Mouse (Mus musculus): ENCODE results near the gene Arid4b. TPM values are rescaled to one million over a fixed set of nuclear protein-coding genes. Genes with fewer than 3 reads are reported as not detected.
"Not testable (repeated sequence)": the region's sequence is repeated elsewhere in the genome, so short reads cannot be mapped to it uniquely, and the experiment has no call there.

The Arid4b gene
- total RNA-seq, 1 experiment: 26.5 TPM

DNA sequence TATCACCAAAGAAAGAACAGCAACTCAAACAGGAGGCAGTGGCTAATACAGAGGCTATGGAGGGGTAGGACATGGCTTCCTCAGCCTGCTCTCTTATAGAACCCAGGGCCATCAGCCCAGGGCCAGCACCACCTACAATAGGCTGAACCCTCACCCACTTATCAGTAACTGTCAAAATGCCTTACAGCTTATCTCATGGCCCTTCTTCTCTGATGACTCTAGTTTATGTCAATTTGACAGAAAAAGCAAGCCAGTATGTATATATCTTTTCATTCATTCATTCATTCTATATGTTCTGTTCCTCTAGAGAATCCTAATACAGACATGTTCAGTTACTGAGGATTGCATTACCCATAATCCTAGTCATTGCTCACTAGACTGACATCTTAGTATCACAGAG lies 44.7 kb upstream of the Arid4b start:
- TF ChIP-seq CHD2 (IDR thresholded peaks at IDR 0.05; ENCODE audit: low read depth, low read length) (no peak), ZC3H11A (IDR thresholded peaks at IDR 0.05; ENCODE audit: borderline replicate concordance, low read depth, low read length) (no peak), MAFK (IDR thresholded peaks at IDR 0.05; ENCODE audit: insufficient read depth, low read depth, low read length) (no peak), HCFC1 (IDR thresholded peaks at IDR 0.05; ENCODE audit: borderline replicate concordance, insufficient read depth, low read length) (no peak)
- H3K9ac ChIP-seq (ENCODE audit: insufficient read depth, low read depth, low read length, poor library complexity, severe bottlenecking): no peak overlapping the region
- H3K4me3 ChIP-seq (ENCODE audit: insufficient read depth in 1 of 2, low read depth in 1 of 2, low read length in 2 of 2, poor library complexity in 1 of 2, severe bottlenecking in 1 of 2): no peak overlapping the region
- in situ Hi-C loops (cut with MboI; ENCODE audit: low sequenced_read_pairs in 2 of 2, unreplicated experiment in 2 of 2): no loop called here
- DNase-seq (ENCODE audit: low read depth, low spot score): no peak
- H3K4me1 ChIP-seq (ENCODE audit: control insufficient read depth in 2 of 2, insufficient read depth in 2 of 2, low read length in 2 of 2, poor library complexity in 1 of 2): no peaks in the 10 kb centered on the region
- H3K27ac ChIP-seq (ENCODE audit: insufficient read depth, low read depth, low read length, poor library complexity, severe bottlenecking): no peak overlapping the region
- peaks cover 13% of the 10 kb centered on the region for H3K36me3 ChIP-seq (ENCODE audit: control insufficient read depth, insufficient read depth, low read length, poor library complexity, severe bottlenecking)
- no peaks in the 10 kb centered on the region for H3K9me3 ChIP-seq (ENCODE audit: control insufficient read depth, insufficient read depth, low read depth, low read length)

DNA sequence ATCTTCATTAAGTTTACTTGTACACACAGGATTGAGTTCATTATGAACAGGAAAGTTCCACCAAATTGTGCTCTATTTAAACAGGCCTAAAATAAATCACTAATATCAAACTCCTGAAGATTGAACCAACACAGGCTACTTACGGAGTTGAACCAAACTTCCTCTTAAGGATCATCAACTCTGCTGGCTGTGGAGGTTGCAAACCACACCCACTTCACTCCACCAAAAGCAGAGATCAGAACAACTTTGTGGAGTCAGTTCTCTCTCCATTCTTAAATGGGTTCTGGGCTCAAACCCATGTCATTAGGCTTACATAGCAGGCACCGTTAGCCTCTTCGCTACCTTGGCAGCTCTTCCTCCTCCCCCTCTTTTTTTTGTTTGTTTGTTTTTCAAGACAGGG lies 44.2 kb upstream of the Arid4b start:
- no peaks in the 10 kb centered on the region for H3K9me3 ChIP-seq (ENCODE audit: control insufficient read depth, insufficient read depth, low read depth, low read length)
- H3K27ac ChIP-seq (ENCODE audit: insufficient read depth, low read depth, low read length, poor library complexity, severe bottlenecking): no peak overlapping the region
- in situ Hi-C loops (cut with MboI; ENCODE audit: low sequenced_read_pairs in 2 of 2, unreplicated experiment in 2 of 2): no loop called here
- H3K36me3 ChIP-seq (ENCODE audit: control insufficient read depth, insufficient read depth, low read length, poor library complexity, severe bottlenecking): peaks cover 10% of the 10 kb centered on the region
- TF ChIP-seq ZC3H11A (IDR thresholded peaks at IDR 0.05; ENCODE audit: borderline replicate concordance, low read depth, low read length) (no peak), HCFC1 (IDR thresholded peaks at IDR 0.05; ENCODE audit: borderline replicate concordance, insufficient read depth, low read length) (no peak), MAFK (IDR thresholded peaks at IDR 0.05; ENCODE audit: insufficient read depth, low read depth, low read length) (no peak), ZNF384 (IDR thresholded peaks at IDR 0.05; ENCODE audit: low read depth, low read length) (no peak), CHD2 (IDR thresholded peaks at IDR 0.05; ENCODE audit: low read depth, low read length) (no peak)
- no peak overlapping the region for H3K9ac ChIP-seq (ENCODE audit: insufficient read depth, low read depth, low read length, poor library complexity, severe bottlenecking)
- no peaks in the 10 kb centered on the region for H3K4me1 ChIP-seq (ENCODE audit: control insufficient read depth in 2 of 2, insufficient read depth in 2 of 2, low read length in 2 of 2, poor library complexity in 1 of 2)
- no peak for DNase-seq (ENCODE audit: low read depth, low spot score)
- H3K4me3 ChIP-seq (ENCODE audit: insufficient read depth in 1 of 2, low read depth in 1 of 2, low read length in 2 of 2, poor library complexity in 1 of 2, severe bottlenecking in 1 of 2): no peak overlapping the region

DNA sequence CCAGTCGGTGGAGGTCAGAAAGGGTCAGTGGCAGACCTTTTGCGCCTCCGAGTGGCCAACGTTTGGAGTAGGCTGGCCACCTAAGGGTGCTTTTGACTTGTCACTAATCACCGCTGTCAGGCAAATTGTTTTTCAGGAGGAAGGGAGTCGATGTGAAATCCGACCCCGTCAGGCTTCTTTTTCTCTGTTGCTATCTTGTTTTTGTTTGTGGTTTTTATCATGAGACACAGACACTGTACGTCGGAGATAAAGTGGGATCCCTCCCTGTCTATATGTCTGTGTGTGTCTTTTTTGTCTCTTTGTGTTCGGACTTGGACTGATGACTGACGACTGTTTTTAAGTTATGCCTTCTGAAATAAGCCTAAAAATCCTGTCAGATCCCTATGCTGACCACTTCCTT lies 41.6 kb upstream of the Arid4b start:
- H3K27ac ChIP-seq (ENCODE audit: insufficient read depth, low read depth, low read length, poor library complexity, severe bottlenecking); H3K9me3 ChIP-seq (ENCODE audit: control insufficient read depth, insufficient read depth, low read depth, low read length); H3K4me1 ChIP-seq (ENCODE audit: control insufficient read depth in 2 of 2, insufficient read depth in 2 of 2, low read length in 2 of 2, poor library complexity in 1 of 2); H3K9ac ChIP-seq (ENCODE audit: insufficient read depth, low read depth, low read length, poor library complexity, severe bottlenecking); DNase-seq (ENCODE audit: low read depth, low spot score); H3K4me3 ChIP-seq (ENCODE audit: insufficient read depth in 1 of 2, low read depth in 1 of 2, low read length in 2 of 2, poor library complexity in 1 of 2, severe bottlenecking in 1 of 2); in situ Hi-C loops (cut with MboI; ENCODE audit: low sequenced_read_pairs in 2 of 2, unreplicated experiment in 2 of 2): not testable (repeated sequence)
- peaks cover 11% of the 10 kb centered on the region for H3K36me3 ChIP-seq (ENCODE audit: control insufficient read depth, insufficient read depth, low read length, poor library complexity, severe bottlenecking)

DNA sequence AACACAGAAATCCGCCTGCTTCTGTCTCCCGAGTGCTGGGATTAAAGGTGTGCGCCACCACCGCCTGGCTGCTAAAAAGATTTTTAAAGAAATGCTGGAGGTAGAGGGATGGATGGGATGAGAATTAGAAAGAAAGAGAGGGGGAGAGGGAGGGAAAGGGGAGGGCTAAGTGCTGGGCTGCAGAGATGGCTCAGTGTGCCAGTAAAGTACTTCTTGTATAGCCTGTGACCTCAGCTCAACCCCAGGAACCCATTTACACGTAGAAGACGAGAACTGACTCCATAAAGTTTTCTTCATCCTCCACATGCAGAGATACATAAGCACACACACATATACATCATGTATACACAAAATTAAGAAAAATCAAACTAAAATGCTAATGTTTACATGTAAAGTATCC lies 37.5 kb upstream of the Arid4b start:
- H3K9me3 ChIP-seq (ENCODE audit: control insufficient read depth, insufficient read depth, low read depth, low read length): no peaks in the 10 kb centered on the region
- in situ Hi-C loops (cut with MboI; ENCODE audit: low sequenced_read_pairs in 2 of 2, unreplicated experiment in 2 of 2): no loop called here
- no peak overlapping the region for H3K27ac ChIP-seq (ENCODE audit: insufficient read depth, low read depth, low read length, poor library complexity, severe bottlenecking)
- DNase-seq (ENCODE audit: low read depth, low spot score): no peak
- TF ChIP-seq ZC3H11A (IDR thresholded peaks at IDR 0.05; ENCODE audit: borderline replicate concordance, low read depth, low read length) (no peak), HCFC1 (IDR thresholded peaks at IDR 0.05; ENCODE audit: borderline replicate concordance, insufficient read depth, low read length) (no peak), MAFK (IDR thresholded peaks at IDR 0.05; ENCODE audit: insufficient read depth, low read depth, low read length) (no peak), CHD2 (IDR thresholded peaks at IDR 0.05; ENCODE audit: low read depth, low read length) (no peak), ZNF384 (IDR thresholded peaks at IDR 0.05; ENCODE audit: low read depth, low read length) (no peak)
- peaks cover 6% of the 10 kb centered on the region for H3K36me3 ChIP-seq (ENCODE audit: control insufficient read depth, insufficient read depth, low read length, poor library complexity, severe bottlenecking)
- H3K4me1 ChIP-seq (ENCODE audit: control insufficient read depth in 2 of 2, insufficient read depth in 2 of 2, low read length in 2 of 2, poor library complexity in 1 of 2): no peaks in the 10 kb centered on the region
- no peak overlapping the region for H3K4me3 ChIP-seq (ENCODE audit: insufficient read depth in 1 of 2, low read depth in 1 of 2, low read length in 2 of 2, poor library complexity in 1 of 2, severe bottlenecking in 1 of 2)
- no peak overlapping the region for H3K9ac ChIP-seq (ENCODE audit: insufficient read depth, low read depth, low read length, poor library complexity, severe bottlenecking)

DNA sequence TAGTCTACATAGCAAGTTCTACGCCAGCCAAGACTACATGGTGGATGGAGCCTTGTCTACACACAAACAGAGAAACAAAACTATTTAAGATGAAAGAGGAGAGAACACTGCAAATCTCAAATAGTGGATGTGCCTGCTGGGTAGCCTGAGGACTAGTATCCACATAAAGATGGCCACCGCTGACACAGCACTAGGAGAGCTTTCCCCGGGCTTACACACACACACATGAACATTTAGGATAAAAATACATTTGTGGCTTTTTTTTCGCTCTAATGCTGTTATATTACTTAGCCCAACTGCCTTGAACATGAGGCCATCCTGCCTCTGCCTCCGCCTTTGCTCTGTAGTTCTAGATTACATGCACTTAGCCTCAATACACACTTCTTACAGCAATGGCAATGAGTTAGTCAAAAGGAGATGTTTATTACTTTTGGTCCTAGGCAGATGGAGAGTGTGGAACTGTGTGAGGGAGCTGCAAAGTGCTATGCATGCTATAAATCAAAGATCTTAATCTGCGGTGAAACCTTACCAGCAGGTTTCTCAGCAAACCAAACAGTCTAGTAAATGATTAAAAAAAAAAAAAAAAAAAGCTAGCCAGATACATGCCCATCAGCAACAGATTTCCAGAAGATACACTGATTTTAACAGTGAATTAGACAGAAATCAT lies 36.7 kb upstream of the Arid4b start:
- Histone ChIP-seq H3K9ac (ENCODE audit: insufficient read depth, low read depth, low read length, poor library complexity, severe bottlenecking) (no peak overlapping the region), H3K36me3 (ENCODE audit: control insufficient read depth, insufficient read depth, low read length, poor library complexity, severe bottlenecking) (peaks cover 6% of the 10 kb centered on the region), H3K27ac (ENCODE audit: insufficient read depth, low read depth, low read length, poor library complexity, severe bottlenecking) (no peak overlapping the region), H3K9me3 (ENCODE audit: control insufficient read depth, insufficient read depth, low read depth, low read length) (no peaks in the 10 kb centered on the region), H3K4me3 (ENCODE audit: insufficient read depth in 1 of 2, low read depth in 1 of 2, low read length in 2 of 2, poor library complexity in 1 of 2, severe bottlenecking in 1 of 2) (no peak overlapping the region), H3K4me1 (ENCODE audit: control insufficient read depth in 2 of 2, insufficient read depth in 2 of 2, low read length in 2 of 2, poor library complexity in 1 of 2) (no peaks in the 10 kb centered on the region)
- DNase-seq (ENCODE audit: low read depth, low spot score): no peak
- TF ChIP-seq CHD2 (IDR thresholded peaks at IDR 0.05; ENCODE audit: low read depth, low read length) (no peak), ZC3H11A (IDR thresholded peaks at IDR 0.05; ENCODE audit: borderline replicate concordance, low read depth, low read length) (no peak), MAFK (IDR thresholded peaks at IDR 0.05; ENCODE audit: insufficient read depth, low read depth, low read length) (no peak), ZNF384 (IDR thresholded peaks at IDR 0.05; ENCODE audit: low read depth, low read length) (no peak), HCFC1 (IDR thresholded peaks at IDR 0.05; ENCODE audit: borderline replicate concordance, insufficient read depth, low read length) (no peak)
- in situ Hi-C loops (cut with MboI; ENCODE audit: low sequenced_read_pairs in 2 of 2, unreplicated experiment in 2 of 2): no loop called here

Data from ES-E14 (cell line).